Mouse (Mus musculus): Measurements from ENCODE around the gene Crybg2.

- no peak for TF ChIP-seq EP300 (IDR thresholded peaks at IDR 0.05; ENCODE audit: low read depth)
- no peak for TF ChIP-seq CTCF (IDR thresholded peaks at IDR 0.05; ENCODE audit: low read depth)
Measured at GRCm38 (mm10) chr4:134106105-134106504, 45.5 kb downstream of the Crybg2 start.
